Mouse (Mus musculus) cerebellum, postnatal 14 days (tissue): ENCODE results near the gene Vps52.

Source experiments
- DNase-seq, 2 experiments: peaks; one replicate each; pipeline ENCODE4 v3.0.0; 2021; ENCODE audit warnings: mixed read lengths in 2 of 2

The Vps52 gene

DNA sequence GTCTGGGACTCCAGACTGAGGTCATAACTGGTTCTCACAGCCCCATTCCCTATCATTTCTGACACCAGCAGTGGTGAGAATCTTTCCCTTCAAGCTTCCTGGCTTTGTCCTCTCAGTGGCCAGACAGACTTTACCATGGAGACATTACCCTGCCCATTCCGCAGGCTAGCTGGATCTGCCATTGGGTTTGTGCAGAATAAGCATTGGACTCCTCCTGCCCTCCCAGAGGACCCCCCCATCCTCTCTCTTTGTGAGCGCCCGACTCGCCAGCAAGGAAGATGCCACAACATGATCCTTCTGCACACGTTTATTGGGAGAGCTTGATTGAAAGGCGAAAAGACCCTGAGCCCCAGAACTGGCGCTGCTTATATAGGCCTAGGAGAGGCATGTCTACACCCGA is 57.8 kb downstream of the Vps52 start:
- no peak for DNase-seq
